Mouse (Mus musculus) lung, adult 10 weeks (tissue): ENCODE data around the gene Nmnat2. TPM values are rescaled to one million over a fixed set of nuclear protein-coding genes. Genes with fewer than 3 reads are reported as not detected.

ENCODE experiments used
- polyA plus RNA-seq: library from polyadenylated mRNA; stranded (reverse); fragments of 350-450 nt; fragmentation: Illumina TruSeq; extraction: RNeasy Lipid Tissue Mini Kit (QIAGEN cat#74804); gene quantifications from one replicate; pipeline ENCODE4 v1.2.3, GENCODE M21; 2014; ENCODE audit warnings: low read depth, low replicate concordance; ENCODE audit not compliant: insufficient read depth

Nmnat2 gene
- 2.6 TPM for polyA plus RNA-seq

DNA sequence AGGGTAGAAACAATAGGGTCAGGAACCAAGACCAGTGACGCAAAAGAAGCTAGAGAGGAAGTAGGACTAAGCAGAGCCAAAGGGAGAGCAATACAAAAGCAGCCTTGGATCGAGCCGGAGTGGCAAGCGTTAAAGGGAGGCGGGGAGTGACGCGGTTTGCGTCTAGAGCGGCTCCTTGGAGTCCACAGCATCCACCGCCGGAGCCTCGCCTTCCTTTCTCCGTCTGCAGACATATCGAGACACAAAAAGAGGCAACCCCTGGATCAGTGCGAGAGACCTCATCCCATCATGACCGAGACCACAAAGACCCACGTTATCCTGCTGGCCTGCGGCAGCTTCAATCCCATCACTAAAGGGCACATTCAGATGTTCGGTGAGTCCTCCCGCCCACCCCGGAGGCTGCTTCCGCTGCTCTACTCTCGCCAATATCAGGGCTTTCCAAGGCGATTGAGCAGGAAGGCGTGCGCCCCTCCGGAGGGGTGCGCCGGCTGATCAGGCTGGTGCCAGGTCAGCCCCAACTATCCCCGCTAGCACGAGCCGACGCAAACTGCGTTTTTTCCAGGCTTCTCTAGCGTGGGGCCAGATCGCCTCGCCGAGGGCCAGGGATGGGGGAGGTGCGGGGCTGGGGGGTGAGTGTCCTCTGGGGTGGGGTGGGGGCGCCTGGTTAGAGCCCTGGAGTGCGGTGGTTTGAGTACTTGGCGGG, at the start of gene Nmnat2:
TSS of gene Nmnat2 (plus strand) at position 173 of the 703 bp plus-strand sequence.

Other genes starting within 250 kb of the Nmnat2 start
- gene Apobec4, start 204.4 kb upstream of the Nmnat2 start, polyA plus RNA-seq: 0.59 TPM
- gene Rgl1, start 188.6 kb upstream of the Nmnat2 start, polyA plus RNA-seq: 18.8 TPM
- 180 TPM for gene Arpc5, start 188.5 kb upstream of the Nmnat2 start, polyA plus RNA-seq
- 19.0 TPM for gene Ncf2, start 154.8 kb upstream of the Nmnat2 start, polyA plus RNA-seq
- gene Smg7, start 52.3 kb upstream of the Nmnat2 start, polyA plus RNA-seq: 11.7 TPM
- 24.0 TPM for gene Lamc2, start 231.5 kb downstream of the Nmnat2 start, polyA plus RNA-seq